Mouse (Mus musculus) 416B (cell line): ENCODE measurements around the gene Fam155a.

Experiments
- DNase-seq: peaks from one replicate; pipeline ENCODE4 v3.0.0; 2011; ENCODE audit warnings: low read depth

Gene Fam155a

GRCm38 (mm10) chr8:9176974-9177373 is 594.0 kb downstream of the Fam155a start:
- DNase-seq, result no peak

GRCm38 (mm10) chr8:9174865-9175565 is 595.9 kb downstream of the Fam155a start:
- DNase-seq, result peak; percentile 67

GRCm38 (mm10) chr8:9171848-9172247 is 599.1 kb downstream of the Fam155a start:
- no peak for DNase-seq

GRCm38 (mm10) chr8:9167995-9168394 is 603.0 kb downstream of the Fam155a start:
- DNase-seq, result no peak

- no peak for DNase-seq
Observed at GRCm38 (mm10) chr8:9161606-9162005, 609.4 kb downstream of the Fam155a start.

GRCm38 (mm10) chr8:9159322-9159721 is 611.6 kb downstream of the Fam155a start:
- no peak for DNase-seq

DNA sequence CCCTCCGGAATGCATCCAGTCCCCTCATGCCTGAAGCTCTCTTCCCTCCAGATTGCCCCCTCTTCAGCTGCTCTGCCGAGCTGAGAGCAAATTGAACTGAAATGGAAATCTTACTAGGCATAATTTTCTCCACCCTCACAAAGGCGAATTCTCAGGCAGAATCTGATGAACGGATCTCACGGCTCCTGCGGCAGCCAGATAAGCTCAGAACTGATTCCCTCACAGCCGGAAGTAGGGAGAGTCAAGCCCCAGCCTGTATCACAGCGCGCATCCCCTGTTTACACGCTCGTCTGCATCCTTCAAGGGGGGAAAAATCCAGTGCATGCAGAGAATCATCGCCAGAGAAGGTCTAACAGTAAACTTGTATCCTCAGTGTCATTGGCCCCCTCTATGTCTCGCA is 612.3 kb downstream of the Fam155a start:
- no peak for DNase-seq

- DNase-seq, result no peak
Observed at GRCm38 (mm10) chr8:9157141-9157781, 613.7 kb downstream of the Fam155a start.
